Mouse (Mus musculus) layer of hippocampus, adult 9-10 months (tissue): ENCODE measurements around the gene Ech1.

ENCODE experiments used
- DNase-seq: peaks from one replicate; pipeline ENCODE4 v3.0.0; 2022; ENCODE audit warnings: low spot score

The Ech1 gene

GRCm38 (mm10) chr7:28862817-28863499 lies 37.9 kb downstream of the Ech1 start:
- peak; percentile 20 for DNase-seq

- DNase-seq: no peak
Measured at GRCm38 (mm10) chr7:28863540-28863939, 38.5 kb downstream of the Ech1 start, which contains the start of gene Lgals7. Gene Lgals7, plus strand, starts transcription at chr7:28863853.

- DNase-seq: no peak
Measured at GRCm38 (mm10) chr7:28864288-28864750, 39.3 kb downstream of the Ech1 start.

- DNase-seq: peak; percentile 48
Measured at GRCm38 (mm10) chr7:28865481-28866300, 40.7 kb downstream of the Ech1 start.

- no peak for DNase-seq
Measured at GRCm38 (mm10) chr7:28866769-28867507, 41.9 kb downstream of the Ech1 start.

GRCm38 (mm10) chr7:28867508-28868340 lies 42.7 kb downstream of the Ech1 start:
- peak; percentile 41 for DNase-seq

- no peak for DNase-seq
Measured at GRCm38 (mm10) chr7:28870901-28871664, 46.1 kb downstream of the Ech1 start.

GRCm38 (mm10) chr7:28874565-28874964 lies 49.5 kb downstream of the Ech1 start:
- DNase-seq: no peak

- DNase-seq: no peak
Measured at GRCm38 (mm10) chr7:28876099-28876498, 51.1 kb downstream of the Ech1 start.

GRCm38 (mm10) chr7:28877155-28877554 lies 52.1 kb downstream of the Ech1 start:
- no peak for DNase-seq

GRCm38 (mm10) chr7:28877856-28878255 lies 52.8 kb downstream of the Ech1 start:
- no peak for DNase-seq

- DNase-seq: no peak
Measured at GRCm38 (mm10) chr7:28879606-28880005, 54.6 kb downstream of the Ech1 start.

GRCm38 (mm10) chr7:28880554-28880953 lies 55.5 kb downstream of the Ech1 start:
- DNase-seq: no peak

- DNase-seq: no peak
Measured at GRCm38 (mm10) chr7:28881199-28881598, 56.2 kb downstream of the Ech1 start, which contains the start of gene Capn12. Gene Capn12, plus strand, starts transcription at chr7:28881422.
